Mouse (Mus musculus) CH12.LX (cell line): ENCODE results near the gene Prr15. TPM values are rescaled to one million over a fixed set of nuclear protein-coding genes. Genes with fewer than 3 reads are reported as not detected.

Source experiments
- DNase-seq: peaks from one replicate; pipeline ENCODE4 v3.0.0-alpha.2; 2013; ENCODE audit errors: extremely low read depth
- H3K27ac ChIP-seq: 2 replicates; pipeline ENCODE4 v1.5.1; 2012; ENCODE audit warnings: low read depth, mild to moderate bottlenecking, control low read depth, moderate library complexity; ENCODE audit not compliant: insufficient read depth
- H3K27me3 ChIP-seq: replicated peaks from 2 replicates; pipeline ENCODE3; 2012; ENCODE audit warnings: inconsistent platforms
- H3K36me3 ChIP-seq, 2 experiments: replicated peaks in 1 of 2; 2 replicates each; pipeline versions ENCODE3 to v1.6.1; 2012; ENCODE audit warnings: inconsistent platforms in 1 of 2, low read length in 1 of 2, mild to moderate bottlenecking in 1 of 2, mixed read lengths in 1 of 2, moderate library complexity in 1 of 2; ENCODE audit not compliant: control insufficient read depth in 1 of 2, insufficient read depth in 1 of 2
- H3K4me1 ChIP-seq, 2 experiments: 2 replicates each; pipeline ENCODE4 v1.6.1; 2012; ENCODE audit warnings: inconsistent platforms in 1 of 2, moderate library complexity in 1 of 2; ENCODE audit not compliant: insufficient read depth in 2 of 2, control insufficient read depth in 1 of 2
- H3K4me2 ChIP-seq: 2 replicates; pipeline ENCODE4 v1.6.1; 2012; ENCODE audit warnings: low read depth, mild to moderate bottlenecking, control low read depth; ENCODE audit not compliant: poor library complexity, insufficient read depth, severe bottlenecking
- H3K4me3 ChIP-seq, 3 experiments: fragments of 150-350 bp in 1 of 3; sonication (generic) in 1 of 3; replicated peaks in 1 of 3; 2 replicates each; pipeline versions ENCODE3 to v1.5.1; 2011 to 2012; ENCODE audit warnings: low read depth in 2 of 3, low read length in 2 of 3, mild to moderate bottlenecking in 2 of 3, moderate library complexity in 2 of 3, control low read depth in 1 of 3, improper control_type of control experiment in 1 of 3, inconsistent platforms in 1 of 3, mixed read lengths in 1 of 3; ENCODE audit not compliant: poor library complexity in 1 of 3
- H3K79me2 ChIP-seq: replicated peaks from 2 replicates; pipeline ENCODE4 v1.6.1; 2012; ENCODE audit warnings: mild to moderate bottlenecking, moderate library complexity; ENCODE audit not compliant: control insufficient read depth, poor library complexity, insufficient read depth, severe bottlenecking; ENCODE audit errors: extremely low read depth
- H3K9ac ChIP-seq: 2 replicates; pipeline ENCODE4 v1.6.1; 2012; ENCODE audit warnings: low read depth, mild to moderate bottlenecking, control low read depth, moderate library complexity; ENCODE audit not compliant: insufficient read depth
- H3K9me3 ChIP-seq: replicated peaks from 2 replicates; pipeline ENCODE3; 2012; ENCODE audit warnings: low read length, inconsistent platforms, mixed read lengths
- CHD2 ChIP-seq: IDR thresholded peaks from 2 replicates; pipeline ENCODE4 v1.6.1; 2011; ENCODE audit warnings: low read length, improper control_type of control experiment
- E2F4 ChIP-seq: IDR thresholded peaks from 2 replicates; pipeline ENCODE4 v1.6.1; 2011; ENCODE audit warnings: low read depth, low read length, improper control_type of control experiment; ENCODE audit not compliant: insufficient replicate concordance
- ELF1 ChIP-seq: IDR thresholded peaks from 2 replicates; pipeline ENCODE4 v1.6.1; 2014; ENCODE audit warnings: low read depth, mild to moderate bottlenecking, inconsistent platforms, low read length, improper control_type of control experiment
- EP300 ChIP-seq: IDR thresholded peaks from 2 replicates; pipeline ENCODE4 v1.6.1; 2011; ENCODE audit warnings: low read length, improper control_type of control experiment
- ETS1 ChIP-seq: conservative IDR thresholded peaks from 2 replicates; pipeline ENCODE4 v1.6.1; 2012; ENCODE audit warnings: low read depth, mild to moderate bottlenecking, inconsistent platforms, low read length, improper control_type of control experiment, moderate library complexity
- GABPA ChIP-seq: IDR thresholded peaks from 2 replicates; pipeline ENCODE4 v1.6.1; 2012; ENCODE audit warnings: low read depth, low read length, improper control_type of control experiment, inconsistent platforms; ENCODE audit not compliant: insufficient replicate concordance
- JUN ChIP-seq: IDR thresholded peaks from 2 replicates; pipeline ENCODE4 v1.6.1; 2011; ENCODE audit warnings: low read depth, mild to moderate bottlenecking, low read length, improper control_type of control experiment, moderate library complexity; ENCODE audit not compliant: insufficient read depth
- JUND ChIP-seq: conservative IDR thresholded peaks from 2 replicates; pipeline ENCODE4 v1.6.1; 2011; ENCODE audit warnings: low read depth, low read length, improper control_type of control experiment
- KAT2A ChIP-seq: IDR thresholded peaks from 2 replicates; pipeline ENCODE4 v1.6.1; 2012; ENCODE audit warnings: low read length, improper control_type of control experiment, inconsistent platforms; ENCODE audit not compliant: insufficient replicate concordance
- MAFK ChIP-seq: IDR thresholded peaks from 2 replicates; pipeline ENCODE4 v1.6.1; 2011; ENCODE audit warnings: low read length, improper control_type of control experiment; ENCODE audit not compliant: insufficient replicate concordance
- MAX ChIP-seq: IDR thresholded peaks from 2 replicates; pipeline ENCODE4 v1.6.1; 2011; ENCODE audit warnings: low read length, improper control_type of control experiment
- MAZ ChIP-seq: IDR thresholded peaks from 2 replicates; pipeline ENCODE4 v1.6.1; 2012; ENCODE audit warnings: low read depth, mild to moderate bottlenecking, inconsistent platforms, low read length, improper control_type of control experiment, moderate library complexity
- MEF2A ChIP-seq: IDR thresholded peaks from 2 replicates; pipeline ENCODE4 v1.6.1; 2014; ENCODE audit warnings: low read depth, mild to moderate bottlenecking, inconsistent platforms, low read length, improper control_type of control experiment, borderline replicate concordance
- MXI1 ChIP-seq: IDR thresholded peaks from 2 replicates; pipeline ENCODE4 v1.6.1; 2011; ENCODE audit warnings: mild to moderate bottlenecking, low read depth, low read length, improper control_type of control experiment
- MYC ChIP-seq: IDR thresholded peaks from 2 replicates; pipeline ENCODE4 v1.6.1; 2011; ENCODE audit warnings: low read depth, mild to moderate bottlenecking, improper control_type of control experiment, low read length
- NELFE ChIP-seq: IDR thresholded peaks from 2 replicates; pipeline ENCODE4 v1.6.1; 2011; ENCODE audit warnings: low read depth, low read length, improper control_type of control experiment
- NRF1 ChIP-seq: IDR thresholded peaks from 2 replicates; pipeline ENCODE4 v1.6.1; 2014; ENCODE audit warnings: low read depth, mild to moderate bottlenecking, inconsistent platforms, low read length, improper control_type of control experiment, moderate library complexity
- PAX5 ChIP-seq: IDR thresholded peaks from 2 replicates; pipeline ENCODE4 v1.6.1; 2012; ENCODE audit warnings: low read length, inconsistent platforms, mixed read lengths
- POLR2A ChIP-seq: IDR thresholded peaks from 2 replicates; pipeline ENCODE4 v1.6.1; 2011; ENCODE audit warnings: low read depth, mild to moderate bottlenecking, improper control_type of control experiment, low read length
- POLR2AphosphoS2 ChIP-seq: IDR thresholded peaks from 2 replicates; pipeline ENCODE4 v1.6.1; 2011; ENCODE audit warnings: low read depth, low read length, improper control_type of control experiment
- RAD21 ChIP-seq: IDR thresholded peaks from 2 replicates; pipeline ENCODE4 v1.6.1; 2011; ENCODE audit warnings: low read depth, mild to moderate bottlenecking, low read length, improper control_type of control experiment, moderate library complexity
- SIN3A ChIP-seq: IDR thresholded peaks from 2 replicates; pipeline ENCODE4 v1.6.1; 2012; ENCODE audit warnings: low read length, improper control_type of control experiment, inconsistent platforms
- TBP ChIP-seq: conservative IDR thresholded peaks from 2 replicates; pipeline ENCODE4 v1.6.1; 2011; ENCODE audit warnings: low read depth, low read length, improper control_type of control experiment
- UBTF ChIP-seq: IDR thresholded peaks from 2 replicates; pipeline ENCODE4 v1.6.1; 2012; ENCODE audit warnings: low read depth, mild to moderate bottlenecking, inconsistent platforms, low read length, improper control_type of control experiment, moderate library complexity
- USF1 ChIP-seq: IDR thresholded peaks from 2 replicates; pipeline ENCODE4 v1.6.1; 2014; ENCODE audit warnings: low read depth, mild to moderate bottlenecking, inconsistent platforms, low read length, improper control_type of control experiment
- USF2 ChIP-seq: conservative IDR thresholded peaks from 2 replicates; pipeline ENCODE4 v1.6.1; 2011; ENCODE audit warnings: low read depth, low read length, improper control_type of control experiment
- ZKSCAN1 ChIP-seq: IDR thresholded peaks from 2 replicates; pipeline ENCODE4 v1.6.1; 2012; ENCODE audit warnings: low read depth, inconsistent platforms, low read length, improper control_type of control experiment, borderline replicate concordance
- ZMIZ1 ChIP-seq: IDR thresholded peaks from 2 replicates; pipeline ENCODE4 v1.6.1; 2012; ENCODE audit warnings: low read depth, mild to moderate bottlenecking, inconsistent platforms, low read length, improper control_type of control experiment
- dilution Hi-C: fragments of 300-500 bp; cut with MboI; formaldehyde crosslinking; loops from 2 replicates; pipeline ENCODE4 v1.14.3; 2020; ENCODE audit warnings: low sequenced_read_pairs; ENCODE audit not compliant: extremely low pct_unique_long_range_greater_than_20kb, extremely low pct_ligation_motif_present
- in situ Hi-C: fragments of 300-500 bp; cut with MboI; formaldehyde crosslinking; loops from 3 replicates; pipeline ENCODE4 v1.14.3; 2019; ENCODE audit warnings: low sequenced_read_pairs, low pct_ligation_motif_present, low pct_unique_long_range_greater_than_20kb, mixed read lengths
- polyA plus RNA-seq: library from polyadenylated mRNA; unstranded; fragments of >175 nt; gene quantifications from 2 replicates; pipeline ENCODE4 v1.2.1, GENCODE M21; 2012; ENCODE audit warnings: low read depth; ENCODE audit not compliant: insufficient read length
- total RNA-seq, 2 experiments: library from RNA; depleted of rRNA; stranded (reverse); fragments of 300-350 nt in 1 of 2; fragments of >200 nt in 1 of 2; gene quantifications; 2 replicates each; pipeline ENCODE4 v1.2.3; 2012 to 2014

Gene Prr15
- total and polyA plus RNA-seq, 3 experiments: not detected

- no peak for TF ChIP-seq NELFE
- TF ChIP-seq NRF1: no peak
- no peak for TF ChIP-seq MAZ
- no peak for TF ChIP-seq PAX5
- no peak for TF ChIP-seq USF1
- TF ChIP-seq ZMIZ1: no peak
- TF ChIP-seq MEF2A: no peak
- no peak for TF ChIP-seq RAD21
- TF ChIP-seq KAT2A: no peak
- TF ChIP-seq POLR2AphosphoS2: no peak
- TF ChIP-seq MXI1: no peak
- no peak for TF ChIP-seq MAFK
- TF ChIP-seq POLR2A: no peak
- TF ChIP-seq UBTF: no peak
- H3K36me3 ChIP-seq: no peaks in the 10 kb centered on the region
- DNase-seq: no peak
- no peak overlapping the region for H3K4me2 ChIP-seq
- no peaks in the 10 kb centered on the region for H3K9me3 ChIP-seq
- no peak overlapping the region for H3K9ac ChIP-seq
- H3K4me1 ChIP-seq: peaks cover 3 to 12% of the 10 kb centered on the region in 2 experiments
- H3K27ac ChIP-seq: no peak overlapping the region
- no peak overlapping the region for H3K4me3 ChIP-seq
- dilution Hi-C loops (no loop called here), in situ Hi-C loops (no loop called here)
- H3K27me3 ChIP-seq: no peaks in the 10 kb centered on the region
- no peaks in the 10 kb centered on the region for H3K79me2 ChIP-seq
Measured at GRCm38 (mm10) chr6:54280248-54280647, 45.4 kb upstream of the Prr15 start.

GRCm38 (mm10) chr6:54283299-54283698, 42.3 kb upstream of the Prr15 start:
- Histone ChIP-seq H3K9me3 (no peaks in the 10 kb centered on the region), H3K4me3 (no peak overlapping the region), H3K4me2 (no peak overlapping the region)
- dilution Hi-C loops: no loop called here
- TF ChIP-seq ETS1 (no peak), GABPA (no peak), JUND (no peak), KAT2A (no peak), MAZ (no peak), TBP (no peak), POLR2AphosphoS2 (no peak), EP300 (no peak), ELF1 (no peak), E2F4 (no peak), USF2 (no peak), CHD2 (no peak), ZKSCAN1 (no peak), ZMIZ1 (no peak), MAX (no peak), MYC (no peak), SIN3A (no peak), MEF2A (no peak), USF1 (no peak), JUN (no peak)
- TF ChIP-seq, all 38 proteins: peak for 0
- H3K9ac ChIP-seq: no peak overlapping the region
- no peaks in the 10 kb centered on the region for H3K27me3 ChIP-seq
- peaks cover 3 to 12% of the 10 kb centered on the region in 2 experiments for H3K4me1 ChIP-seq
- no peak overlapping the region for H3K27ac ChIP-seq
- H3K79me2 ChIP-seq: no peaks in the 10 kb centered on the region
- in situ Hi-C loops: no loop called here
- no peaks in the 10 kb centered on the region for H3K36me3 ChIP-seq
- peak; percentile 0 for DNase-seq
